Mouse (Mus musculus) erythroblast, adult 5-6 weeks (primary cell): ENCODE measurements around the gene Kcnd2. TPM values are rescaled to one million over a fixed set of nuclear protein-coding genes. Genes with fewer than 3 reads are reported as not detected.

ENCODE experiments used
- ATAC-seq: replicated peaks from 2 replicates; pipeline ENCODE4 v1.8.0; 2016; ENCODE audit warnings: moderate number of reproducible peaks, mild to moderate bottlenecking, moderate TSS enrichment, inconsistent platforms; ENCODE audit not compliant: poor library complexity, low FRiP score, severe bottlenecking
- total RNA-seq, 2 experiments: library from RNA; stranded (forward) in 1 of 2; stranded (reverse) in 1 of 2; fragments of 150-400 nt in 1 of 2; fragments of 200-764, 138-1000 nt in 1 of 2; gene quantifications; 2 replicates each; pipeline versions ENCODE4 v1.2.3 to v1.2.4; 2015 to 2017; ENCODE audit warnings: low replicate concordance in 2 of 2

Gene Kcnd2
- total RNA-seq, 2 experiments from 2014 or later: not detected

DNA sequence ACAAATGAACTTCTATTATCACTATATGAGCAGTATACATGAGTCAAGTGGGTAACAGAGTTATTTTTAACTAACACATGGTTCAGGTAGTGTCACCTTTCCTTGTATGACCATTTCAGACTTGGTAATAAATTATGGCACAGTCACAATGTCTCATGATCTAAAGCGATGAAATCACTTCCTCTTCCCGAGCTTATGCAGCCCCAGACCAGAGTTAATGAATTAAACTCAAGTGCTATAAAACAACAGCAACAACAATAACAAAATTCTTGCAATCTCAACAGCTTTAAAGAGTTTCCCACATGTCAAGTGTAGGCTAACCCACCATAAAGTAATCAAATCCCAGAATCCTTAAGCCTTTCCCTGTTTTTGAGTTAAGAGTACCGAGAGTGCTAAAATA, 198.4 kb downstream of the Kcnd2 start:
- no peak for ATAC-seq

DNA sequence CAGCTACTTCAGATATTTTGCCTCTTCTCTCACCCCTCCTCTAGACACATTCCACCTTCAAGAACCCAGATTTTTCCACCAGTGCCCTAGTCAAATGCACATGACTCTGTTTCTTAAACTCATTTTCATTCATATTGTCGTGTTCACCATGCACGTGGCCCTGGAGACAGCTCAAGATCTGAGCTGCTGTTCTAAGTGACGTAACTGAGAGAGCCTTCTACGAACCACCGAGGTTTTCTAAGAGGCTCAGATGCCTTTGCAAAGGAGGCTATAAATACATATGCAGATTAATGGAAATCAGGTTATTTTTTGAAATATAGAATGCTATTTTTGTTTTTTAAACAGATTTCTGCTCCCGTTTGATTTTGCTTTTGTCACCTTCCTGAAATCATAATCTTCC, 202.9 kb downstream of the Kcnd2 start:
- no peak for ATAC-seq

DNA sequence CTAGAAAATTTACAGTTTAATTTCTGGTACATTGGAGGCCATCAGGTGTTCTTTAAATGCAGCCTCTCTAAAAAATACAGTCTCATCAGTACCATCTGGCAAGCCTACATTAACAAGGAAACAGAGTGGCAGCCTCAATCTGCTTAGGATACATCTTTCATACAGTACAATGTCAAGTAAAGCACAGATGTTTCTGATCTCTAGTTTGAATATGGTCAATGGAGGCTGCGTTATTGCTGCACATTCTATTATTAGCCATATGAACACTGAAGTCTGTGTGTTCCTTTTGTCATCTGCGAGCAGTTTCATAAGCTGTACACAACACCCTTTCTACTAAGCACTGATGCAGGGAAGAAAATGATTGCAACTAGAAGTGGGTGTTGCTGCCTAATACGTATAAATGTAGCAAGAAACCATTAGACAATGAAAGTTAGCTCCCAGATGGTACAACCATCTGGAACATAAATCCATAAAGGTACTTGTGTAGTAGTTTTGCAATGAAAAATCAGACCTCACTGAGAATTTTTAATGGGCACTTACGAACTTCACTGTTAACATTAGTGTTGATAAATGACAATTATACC, 209.0 kb downstream of the Kcnd2 start:
- ATAC-seq: no peak

- no peak for ATAC-seq
Observed at GRCm38 (mm10) chr6:21431120-21431519, 215.8 kb downstream of the Kcnd2 start.

DNA sequence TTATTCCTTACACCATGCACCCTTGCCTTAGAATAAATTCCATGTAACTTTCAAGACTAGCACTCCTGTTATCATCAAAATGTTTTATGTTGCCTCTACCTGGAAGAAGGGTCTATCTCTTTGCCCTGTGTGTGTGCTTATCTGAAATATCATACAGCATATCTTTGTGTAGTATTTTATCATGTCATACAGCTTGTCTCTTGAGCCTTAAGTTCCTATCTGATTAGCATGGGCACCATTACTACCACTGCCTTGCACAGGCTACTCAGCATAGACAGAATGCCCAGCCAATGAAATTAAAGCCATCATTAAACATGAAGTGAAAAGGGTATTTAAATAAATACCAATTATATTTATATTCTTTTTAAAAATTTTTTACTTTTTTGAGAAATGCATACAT, 249.4 kb downstream of the Kcnd2 start:
- no peak for ATAC-seq

DNA sequence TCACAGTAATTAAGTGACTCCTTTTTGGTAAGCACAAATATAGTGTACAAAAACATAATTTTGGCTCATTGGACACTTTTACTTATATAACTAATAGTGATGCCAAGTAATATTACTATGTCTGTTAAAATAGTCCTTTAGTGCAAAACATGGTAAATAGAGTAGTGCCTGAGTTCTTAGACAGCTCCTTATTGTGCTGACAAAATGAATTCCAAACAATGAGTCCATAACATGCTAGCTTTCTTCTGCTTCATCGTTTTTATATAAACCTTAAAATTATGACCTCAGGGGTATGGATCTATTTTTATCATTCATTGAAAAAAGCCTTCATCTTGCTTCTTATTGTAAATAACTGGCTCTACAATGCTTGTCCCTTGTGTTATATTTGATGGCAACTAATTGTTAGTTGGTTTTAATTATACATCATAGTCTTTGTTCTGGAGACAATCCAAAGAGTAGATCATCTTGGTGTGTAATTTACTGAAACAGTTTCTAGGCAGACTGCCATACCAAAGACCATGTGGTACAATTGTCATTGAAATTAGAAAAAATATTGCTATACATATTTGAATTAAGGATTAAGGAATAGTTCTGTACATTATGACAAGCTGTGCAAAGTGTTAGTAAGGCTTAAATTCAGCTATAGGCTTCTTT, 256.7 kb downstream of the Kcnd2 start:
- ATAC-seq: no peak

DNA sequence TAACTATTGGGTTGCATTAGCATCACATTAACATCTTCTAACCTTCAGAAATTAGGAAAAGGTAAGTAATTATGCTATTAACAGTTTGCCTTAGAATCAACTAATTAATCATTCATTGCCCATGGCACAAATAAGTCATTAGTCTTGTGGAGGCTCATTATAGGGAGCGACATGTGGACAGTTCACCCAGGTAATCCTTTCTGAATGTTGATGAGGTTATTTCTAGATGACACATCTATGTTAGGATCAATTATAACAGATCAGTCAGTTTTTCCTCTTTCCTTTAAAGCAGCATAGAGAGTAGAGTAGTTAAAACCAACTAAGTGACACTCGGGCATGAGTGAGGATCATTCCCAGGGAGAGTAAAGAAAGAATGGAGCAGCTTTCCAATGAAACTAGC, 267.4 kb downstream of the Kcnd2 start:
- ATAC-seq: no peak

DNA sequence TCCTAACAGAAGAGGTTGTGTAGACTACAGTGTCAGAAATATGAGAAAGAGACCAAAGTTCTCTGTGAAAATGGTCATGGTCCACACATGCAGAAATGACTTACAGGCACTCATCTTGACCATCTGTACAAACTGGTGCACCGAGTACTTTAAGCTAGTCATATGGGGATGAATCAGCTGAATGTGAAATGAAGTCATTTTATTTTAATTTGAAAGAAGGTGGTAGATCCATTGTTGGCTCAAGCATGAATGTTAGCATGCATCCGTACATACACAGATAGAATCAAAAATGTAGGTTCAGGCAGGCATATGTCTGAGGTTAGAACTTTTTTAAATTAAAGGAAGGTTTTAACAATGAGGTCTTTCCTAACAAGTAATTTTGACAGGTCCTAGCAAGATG, 273.2 kb downstream of the Kcnd2 start:
- ATAC-seq: no peak

GRCm38 (mm10) chr6:21502921-21503320, 287.6 kb downstream of the Kcnd2 start:
- ATAC-seq: no peak

DNA sequence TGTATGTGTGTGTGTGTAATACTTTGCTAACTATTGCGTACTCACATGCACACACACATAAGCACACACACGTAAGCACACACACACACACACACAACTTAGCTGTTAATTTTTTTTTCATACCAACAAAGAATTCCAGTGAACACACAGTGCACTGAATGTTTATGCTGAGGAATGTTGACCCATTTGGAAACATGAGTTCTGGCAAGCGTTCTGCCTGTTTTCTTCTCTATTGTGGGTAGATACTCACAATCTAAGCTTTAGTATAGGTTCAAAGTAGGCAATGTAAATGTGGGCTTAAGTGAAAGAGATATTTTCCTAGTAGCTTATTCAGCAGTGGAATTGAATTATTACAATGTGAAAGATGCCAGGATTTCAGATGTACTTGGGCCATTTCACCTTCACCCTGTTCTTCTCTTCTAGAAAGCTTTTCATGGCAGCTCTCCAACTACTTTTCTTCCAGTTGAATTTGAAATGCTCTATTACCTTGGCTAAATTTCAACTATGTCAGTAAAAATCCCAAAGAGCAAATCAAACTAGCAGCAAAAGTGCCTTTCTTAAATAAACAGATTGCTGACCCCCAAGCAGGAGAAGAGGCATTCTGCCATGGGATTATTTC, 295.4 kb downstream of the Kcnd2 start:
- no peak for ATAC-seq

DNA sequence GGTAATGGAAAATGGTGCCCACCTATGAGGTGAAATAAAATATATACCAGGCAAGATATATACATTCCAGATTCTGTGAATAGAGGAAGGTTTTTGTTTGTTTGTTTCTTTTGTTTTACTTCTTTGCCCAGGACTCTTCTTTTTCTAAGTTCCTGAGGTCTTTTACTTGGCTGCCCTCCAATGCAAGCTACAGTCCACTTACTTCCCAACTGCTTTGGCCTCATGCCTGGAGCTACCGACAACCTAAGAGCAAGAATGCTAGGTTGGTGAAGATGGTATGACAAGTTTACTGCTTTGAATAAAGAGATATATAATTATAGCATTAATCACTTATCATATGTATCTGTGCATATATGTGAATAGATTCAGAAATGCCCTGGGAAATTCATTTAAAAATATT, 305.0 kb downstream of the Kcnd2 start:
- ATAC-seq: no peak

DNA sequence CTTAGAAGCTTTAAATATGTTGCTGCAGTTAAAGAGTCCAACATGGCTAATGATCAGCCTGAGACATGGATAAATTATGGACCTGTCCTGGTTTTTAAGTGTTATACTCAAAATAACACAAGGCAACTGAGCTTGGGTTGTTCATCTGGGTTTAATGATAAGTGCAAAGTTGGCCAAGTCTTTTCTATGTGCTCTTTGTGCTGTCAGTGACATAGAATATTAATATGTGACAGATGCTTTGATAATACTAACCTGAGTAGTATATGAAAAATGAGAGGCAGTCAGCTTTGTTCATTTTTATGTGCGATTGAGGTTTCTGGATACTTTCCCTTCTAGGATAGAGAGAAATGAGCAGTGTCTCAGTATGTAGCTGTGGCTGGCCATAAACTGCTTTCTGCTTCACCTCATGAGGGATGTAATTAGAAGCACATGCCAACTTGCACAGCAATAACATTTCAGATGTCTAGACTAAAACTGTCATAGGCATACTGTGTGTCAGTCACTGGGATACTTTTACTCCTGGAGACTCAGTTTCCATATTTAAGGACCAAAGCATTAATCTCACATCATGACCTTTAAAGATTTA, 312.3 kb downstream of the Kcnd2 start:
- ATAC-seq: no peak

DNA sequence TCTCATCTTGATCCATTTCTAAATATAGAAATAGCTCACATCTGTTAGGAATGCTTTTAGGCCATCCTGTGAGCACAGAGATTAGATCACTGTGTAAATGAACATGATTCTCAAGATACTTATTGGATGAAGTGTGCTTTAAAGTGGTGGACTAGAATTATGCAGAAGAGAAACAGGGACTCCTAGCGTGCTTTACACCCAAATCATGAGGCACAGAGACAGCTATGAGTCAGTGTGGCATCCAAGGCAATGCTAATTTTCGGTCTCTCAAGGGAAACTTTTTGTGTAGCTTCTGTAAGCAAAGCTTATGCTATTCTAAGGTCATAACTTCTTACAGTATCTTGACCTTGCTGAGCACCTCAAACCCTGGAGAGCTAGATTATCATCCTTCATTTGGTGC, 318.7 kb downstream of the Kcnd2 start:
- no peak for ATAC-seq

DNA sequence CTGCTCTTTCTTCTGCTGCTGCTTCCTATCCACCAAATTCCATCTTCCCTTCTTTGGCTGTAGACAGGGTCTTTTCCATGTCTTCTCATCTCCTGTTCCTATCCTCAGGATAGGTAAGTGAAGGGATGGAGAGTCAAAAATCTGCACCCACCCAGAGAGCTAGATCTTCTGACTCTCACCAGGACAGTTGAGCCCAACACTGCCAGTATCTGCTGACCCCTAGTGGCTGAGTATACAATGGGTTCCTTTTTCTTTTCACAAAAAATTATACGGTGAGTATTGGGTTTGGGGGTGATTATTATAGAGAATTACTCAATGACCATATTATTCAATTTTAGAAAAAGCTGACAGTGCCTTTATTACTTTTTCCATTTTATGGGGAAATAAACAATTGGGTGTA, 319.5 kb downstream of the Kcnd2 start:
- ATAC-seq: no peak

- no peak for ATAC-seq
Observed at GRCm38 (mm10) chr6:21551501-21551900, 336.2 kb downstream of the Kcnd2 start.

- ATAC-seq: no peak
Observed at GRCm38 (mm10) chr6:21570964-21571363, 355.7 kb downstream of the Kcnd2 start.

GRCm38 (mm10) chr6:21590156-21590555, 374.9 kb downstream of the Kcnd2 start:
- ATAC-seq: no peak

DNA sequence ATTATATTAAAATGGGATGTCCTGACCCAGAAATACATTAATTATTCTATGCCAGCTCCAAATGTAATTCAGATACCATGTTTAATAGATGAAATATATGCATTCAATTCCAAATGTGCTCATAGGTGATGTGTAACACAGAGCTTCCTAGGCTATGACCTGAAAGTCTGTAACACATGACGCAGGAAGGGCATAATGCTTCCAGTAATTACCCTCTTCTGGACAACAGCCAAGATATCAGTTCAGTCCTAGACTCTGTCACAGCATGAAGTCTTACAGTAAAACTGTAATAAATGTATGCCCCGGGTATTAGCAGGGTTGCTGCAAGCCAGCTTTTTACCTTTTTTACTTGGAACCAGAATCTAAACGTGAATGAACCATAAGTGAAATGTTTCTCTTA, 382.1 kb downstream of the Kcnd2 start:
- no peak for ATAC-seq

- ATAC-seq: no peak
Observed at GRCm38 (mm10) chr6:21609381-21610059, 394.2 kb downstream of the Kcnd2 start.

DNA sequence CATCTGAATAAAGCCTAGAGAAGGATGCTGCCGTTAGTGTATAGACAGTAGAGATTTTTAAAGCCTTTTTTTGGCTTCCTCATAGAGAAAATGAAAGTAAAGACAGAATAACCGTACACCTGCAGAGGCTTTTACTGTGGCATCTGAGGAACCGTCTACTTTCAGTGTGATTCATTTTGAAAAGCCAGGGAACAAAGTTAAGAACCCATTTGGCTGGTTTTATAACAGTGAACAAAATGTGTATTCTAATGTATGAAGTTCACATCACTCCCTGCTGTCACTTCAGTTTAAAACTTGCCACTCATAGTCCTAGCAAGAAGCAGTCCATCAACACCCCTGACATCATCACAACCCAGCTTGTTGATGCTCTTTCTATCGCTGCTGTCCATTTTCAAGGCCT, 414.7 kb downstream of the Kcnd2 start:
- no peak for ATAC-seq

DNA sequence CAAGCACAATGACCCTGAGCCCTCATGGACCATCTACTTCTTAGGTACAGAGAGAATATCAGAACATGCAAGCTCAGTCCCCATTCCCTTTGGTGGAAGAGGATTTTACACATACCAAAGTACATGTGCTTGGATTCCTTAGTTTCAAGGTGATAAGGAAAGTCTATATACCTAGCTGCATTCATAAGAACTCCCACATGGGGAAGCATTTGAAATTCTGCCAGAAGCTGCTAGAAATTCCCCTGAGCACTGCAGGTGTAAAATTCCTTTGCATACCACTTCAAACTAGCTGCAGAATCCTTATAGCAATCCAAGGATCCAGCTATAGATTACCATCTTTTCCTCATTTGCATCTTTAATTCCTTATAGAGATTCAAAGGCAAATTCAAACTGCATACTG, 440.4 kb downstream of the Kcnd2 start:
- ATAC-seq: no peak
